10 mouse cellular contexts compared by ENCODE assay signal in the genomic region with DNA sequence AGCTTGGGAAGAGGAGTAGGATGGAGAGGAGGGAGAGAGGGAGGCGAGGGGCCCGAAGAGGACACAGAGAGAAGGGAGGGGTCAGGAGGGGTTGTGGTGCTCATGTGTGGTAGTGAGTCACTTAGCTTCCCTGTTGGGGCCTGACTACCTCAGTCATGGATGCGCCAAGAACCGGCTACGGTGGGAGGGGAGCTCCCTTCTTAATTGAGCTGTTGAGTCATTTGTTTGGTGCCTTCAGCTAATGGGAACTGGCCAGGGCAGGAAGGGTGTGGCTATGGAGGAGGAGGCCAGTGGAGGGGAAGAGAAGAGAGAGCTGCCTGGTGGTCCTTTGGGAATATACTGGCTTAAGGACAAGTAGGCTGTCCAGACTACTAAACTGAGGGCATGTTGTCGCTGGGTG.
DNase-seq lines count a peak whose midpoint lies in the region; ATAC-seq and TF ChIP-seq lines count a peak whose summit lies in the region.
"Had no signal": no experiment of that assay in that cellular context is flagged by ENCODE, and none has a peak within 500 bp of the region (broad histone marks: within the 10 kb centered on the region; RNA-seq: fewer than 3 reads in every experiment).

No protein-coding gene starts in this region.

- intact Hi-C loops in left cerebral cortex, adult 2 months (cut with DNase I) = loop anchor here (5.0 to 10.0 kb wide), 2 partner anchors 124 to 244 kb away; no protein-coding TSS in a partner anchor

- H3K27me3 ChIP-seq in kidney, embryonic 14.5 days (ENCODE audit: control insufficient read depth, insufficient read depth, low read length) = no peaks in the 10 kb centered on the region
- no peaks in the 10 kb centered on the region for H3K27me3 ChIP-seq in heart, embryonic 15.5 days
- H3K27me3 ChIP-seq: megakaryocyte, embryonic 14.5 days had no signal

- no peak overlapping the region for H3K27ac ChIP-seq in kidney, embryonic 14.5 days (ENCODE audit: low read depth, low read length)
- H3K27ac ChIP-seq in heart, embryonic 15.5 days = peak overlapping the region; percentile 97
- no peak overlapping the region for H3K27ac ChIP-seq in left cerebral cortex, adult 2 months

- H3K4me1 ChIP-seq in kidney, embryonic 14.5 days (ENCODE audit: control insufficient read depth, insufficient read depth, low read length) = peaks cover 27% of the 10 kb centered on the region
- H3K4me1 ChIP-seq in heart, embryonic 15.5 days (replicated peaks) = peaks cover 77% of the 10 kb centered on the region

- H3K9ac ChIP-seq in kidney, embryonic 14.5 days (ENCODE audit: low read depth, low read length) = no peak overlapping the region
- no peak overlapping the region for H3K9ac ChIP-seq in heart, embryonic 15.5 days

- H3K36me3 ChIP-seq in kidney, embryonic 14.5 days (ENCODE audit: control insufficient read depth, insufficient read depth, low read length) = peaks cover 4% of the 10 kb centered on the region; the same call in 1 of the 2 replicates
- peaks cover 14% of the 10 kb centered on the region for H3K36me3 ChIP-seq in heart, embryonic 15.5 days

- H3K4me2 ChIP-seq in kidney, embryonic 14.5 days (replicated peaks; ENCODE audit: low read depth, low read length) = no peak overlapping the region
- no peak overlapping the region for H3K4me2 ChIP-seq in heart, embryonic 15.5 days

- H3K9me3 ChIP-seq in kidney, embryonic 14.5 days (ENCODE audit: control insufficient read depth, low read length) = no peaks in the 10 kb centered on the region; the same call in 1 of the 2 replicates
- H3K9me3 ChIP-seq in heart, embryonic 15.5 days (replicated peaks) = no peaks in the 10 kb centered on the region

- no peak for DNase-seq in kidney, postnatal 10 days
- peak; percentile 14 for DNase-seq in brain, adult 2 months (ENCODE audit: low read depth, low spot score)
- DNase-seq in lung, postnatal 4 days = peak; percentile 51 to 59
- DNase-seq in left cerebral cortex, adult 2 months (ENCODE audit: extremely low spot score in 1 of 2, low spot score in 2 of 2) = no peak
- no peak for DNase-seq in cerebellum, postnatal 4 days (ENCODE audit: low spot score in 2 of 2)
- DNase-seq: thymus, postnatal 4 days had no signal

- H3K4me3 ChIP-seq in kidney, embryonic 14.5 days (ENCODE audit: low read length) = no peak overlapping the region
- H3K4me3 ChIP-seq in heart, embryonic 15.5 days = no peak overlapping the region
- H3K4me3 ChIP-seq in left cerebral cortex, adult 2 months = no peak overlapping the region
- H3K4me3 ChIP-seq: megakaryocyte, embryonic 14.5 days had no signal

- TF ChIP-seq CTCF in left cerebral cortex, adult 2 months (IDR thresholded peaks at IDR 0.05) = no peak

- whole genome bisulfite sequencing in kidney, embryonic 14.5 days = 47% methylated on average over 6 of the region's 6 CpGs
- WGBS in heart, embryonic 15.5 days = 53% methylated on average over 6 of the region's 6 CpGs

- ATAC-seq in kidney, embryonic 14.5 days (ENCODE audit: low FRiP score, low TSS enrichment) = peak; percentile 36; the same call in 1 of the 2 replicates
- no peak for ATAC-seq in heart, embryonic 15.5 days (replicated peaks; ENCODE audit: insufficient number of reproducible peaks, insufficient read depth, low FRiP score, low read depth)
- ATAC-seq in monocyte, adult 5-6 weeks (replicated peaks; ENCODE audit: insufficient number of reproducible peaks, low FRiP score, low TSS enrichment, poor library complexity, severe bottlenecking) = no peak

Comparison
In these comparisons a context has a peak if more than half of its experiments do, and no peak if none do; other contexts are left out.
1. DNase-seq: peak in brain, adult 2 months (single experiment) and lung, postnatal 4 days (2 of 2); none in kidney, postnatal 10 days (single experiment), left cerebral cortex, adult 2 months (0 of 2) and cerebellum, postnatal 4 days (0 of 2).